Mouse (Mus musculus): ENCODE data around the gene Med25.

DNA sequence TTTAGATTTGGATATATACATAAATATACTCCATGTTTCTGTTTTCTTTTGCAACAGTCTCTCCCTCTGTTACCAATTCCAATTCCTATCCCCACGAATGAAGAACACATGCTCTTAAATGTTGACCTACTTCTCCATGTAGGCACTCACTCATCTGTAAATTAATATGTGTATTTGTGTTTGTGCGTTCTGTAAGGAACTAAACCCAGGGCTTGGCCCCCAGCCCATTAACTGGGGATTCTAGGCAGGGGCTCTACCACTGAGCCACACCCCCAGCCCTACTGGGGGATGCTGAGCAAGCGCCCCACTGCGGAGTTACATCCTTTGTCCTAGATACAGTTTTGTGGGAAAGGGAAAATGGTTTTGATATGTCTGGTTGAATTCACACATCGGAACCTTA is 26.6 kb upstream of the Med25 start:
- TF ChIP-seq CTCF (IDR thresholded peaks at IDR 0.05; ENCODE audit: low read depth) (no peak), EP300 (IDR thresholded peaks at IDR 0.05; ENCODE audit: low read depth) (no peak)

Measured in liver, embryonic 14.5 days (tissue).